Mouse (Mus musculus): ENCODE results near the gene Slc35e3. TPM values are rescaled to one million over a fixed set of nuclear protein-coding genes. Genes with fewer than 3 reads are reported as not detected.

Slc35e3 gene
- 1 to 10 TPM; 6.3 to 6.6 TPM for total RNA-seq (2021)
- long read RNA-seq, experiment 1, partial matches to known transcripts, result 0 of 4 reads
- long read RNA-seq, experiment 1, other reads (novel, unspliced or antisense), result 3 of 4 reads
- long read RNA-seq, experiment 2, partial matches to known transcripts, result 0 of 4 reads
- long read RNA-seq, experiment 2, other reads (novel, unspliced or antisense), result 3 of 4 reads

DNA sequence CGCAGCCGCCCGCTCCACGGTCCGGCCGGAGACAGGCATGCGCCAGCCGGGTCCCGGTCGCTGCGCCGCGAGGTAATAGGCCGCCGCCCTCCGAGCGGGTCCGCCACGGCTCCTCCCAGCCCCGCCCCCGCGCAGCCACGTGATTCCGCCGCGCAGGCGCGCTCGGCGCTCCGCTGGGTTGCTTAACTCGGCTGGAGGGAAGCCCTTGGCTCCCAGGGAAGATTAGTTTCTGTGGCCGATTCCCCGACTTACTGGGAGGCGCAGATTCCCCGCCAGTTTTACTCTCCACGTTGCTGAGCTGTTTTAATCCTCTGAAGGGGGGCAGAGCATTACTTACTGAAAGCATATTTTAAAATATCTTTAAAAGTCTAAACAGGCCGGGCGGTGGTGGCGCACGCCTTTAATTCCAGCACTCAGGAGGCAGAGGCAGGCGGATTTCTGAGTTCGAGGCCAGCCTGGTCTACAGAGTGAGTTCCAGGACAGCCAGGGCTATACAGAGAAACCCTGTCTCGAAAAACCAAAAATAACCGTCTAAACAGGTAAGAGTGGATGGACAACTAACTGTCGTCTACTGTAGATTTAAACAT is at the start of gene Slc35e3:
Gene Slc35e3 (minus strand): TSS at position 69 of the 587 bp plus-strand sequence.
- intact Hi-C loops (cut with DNase I), result no loop called here
- peak; percentile 99 for DNase-seq

DNA sequence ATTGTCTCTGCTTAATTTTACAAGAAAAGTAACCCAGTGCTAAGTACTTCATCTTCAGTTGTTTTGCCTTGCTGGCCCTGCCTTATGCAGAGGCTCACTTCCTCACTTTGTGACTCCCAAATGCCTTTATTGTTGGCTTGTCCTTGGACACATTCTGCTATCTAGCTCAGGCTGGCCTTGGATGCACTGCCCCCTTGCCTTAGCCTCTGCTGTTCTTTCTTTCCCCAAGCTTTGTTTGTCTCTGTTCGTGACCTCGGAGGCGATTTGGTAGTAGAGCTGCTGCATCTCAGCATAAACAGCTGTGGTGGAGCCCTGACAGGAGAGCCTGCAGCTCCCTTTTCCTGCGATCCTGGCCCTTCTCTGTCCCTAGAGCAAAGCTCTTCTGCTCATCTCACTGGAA is 49.0 kb upstream of the Slc35e3 start:
- no peak for DNase-seq
- intact Hi-C loops (cut with DNase I), result no loop called here

DNA sequence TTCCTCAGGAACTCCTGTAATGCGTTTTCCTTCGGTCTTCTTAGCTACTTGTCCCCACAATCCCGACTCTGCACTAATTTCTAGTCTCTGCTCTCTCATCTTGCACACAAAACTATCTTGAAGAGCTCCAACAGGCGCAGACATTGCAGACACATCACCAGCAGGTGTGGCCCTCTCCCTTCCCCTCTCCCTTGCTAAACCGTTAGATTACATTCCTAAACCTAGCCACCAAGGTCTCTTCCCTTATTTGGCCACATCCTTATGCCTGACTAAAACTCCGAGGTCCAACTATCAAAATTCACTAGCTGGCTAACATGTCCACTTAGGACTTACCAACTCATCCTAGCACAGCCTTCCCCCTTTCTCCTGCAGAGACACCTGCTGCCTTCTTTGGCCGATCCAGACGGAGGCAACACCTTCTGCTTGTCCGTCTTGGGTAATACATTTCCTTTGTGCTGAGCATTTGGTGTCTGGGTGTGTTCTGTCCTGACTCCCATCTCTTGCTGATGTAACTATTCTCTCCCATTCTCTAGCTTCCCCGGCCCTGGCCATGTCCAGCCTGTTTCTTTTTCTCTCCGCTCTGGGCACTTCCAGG is 47.4 kb upstream of the Slc35e3 start:
- intact Hi-C loops (cut with DNase I), result loop anchor here (2.0 to 5.0 kb wide), 4 partner anchors 51 to 317 kb away; no protein-coding TSS in a partner anchor
- DNase-seq, result no peak

DNA sequence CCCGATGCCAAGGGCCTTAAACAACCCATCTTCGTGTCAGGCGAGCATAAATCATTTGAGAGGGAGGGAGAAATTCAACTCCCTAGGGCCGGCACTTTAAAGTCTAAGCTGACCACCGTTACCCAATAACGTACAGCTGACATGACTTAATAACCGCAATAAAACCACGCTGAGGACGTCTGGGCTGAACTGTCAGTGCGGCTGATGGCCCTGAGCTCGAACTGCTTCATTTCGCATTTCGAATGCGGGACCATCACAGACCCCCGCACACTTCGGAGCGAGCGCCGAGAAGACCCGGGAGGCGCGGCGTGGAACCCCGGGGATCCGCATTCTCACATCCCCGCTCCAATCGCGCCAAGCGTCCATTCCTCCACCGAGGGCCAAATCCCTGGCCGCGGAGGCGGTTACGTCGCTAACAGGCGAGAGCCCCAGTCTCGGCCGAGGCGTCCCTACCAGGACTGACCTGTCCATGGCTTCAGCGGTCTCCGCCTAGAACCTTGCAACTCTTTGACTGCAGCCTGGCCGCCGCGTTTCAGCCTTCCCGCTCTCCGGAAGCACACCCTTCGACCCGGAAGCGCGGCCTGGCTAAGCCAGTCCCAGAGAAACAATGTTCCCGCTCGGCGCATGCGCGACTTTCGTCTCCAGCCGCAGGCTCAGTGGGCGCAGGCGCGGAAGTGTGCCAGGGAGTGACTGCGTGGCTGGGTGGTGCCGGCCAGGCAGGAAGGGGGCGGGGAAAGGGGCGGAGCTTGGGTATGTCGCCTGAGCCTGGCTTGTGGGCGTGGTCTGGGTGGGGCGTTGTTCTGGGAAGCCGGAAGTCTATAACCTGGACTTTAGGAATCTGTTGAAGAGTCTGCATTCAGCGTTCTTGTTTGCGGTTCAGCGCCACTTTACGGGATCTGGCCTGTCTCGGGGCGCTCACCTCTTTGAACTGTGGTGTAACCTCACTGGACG is 46.3 kb upstream of the Slc35e3 start, which contains the start of gene Nup107:
Gene Nup107 (minus strand): TSS at position 565 of the 951 bp plus-strand sequence.
- intact Hi-C loops (cut with DNase I), result loop anchor here (2.0 to 5.0 kb wide), 4 partner anchors 52 to 318 kb away; no protein-coding TSS in a partner anchor
- DNase-seq, result peak; percentile 100

DNA sequence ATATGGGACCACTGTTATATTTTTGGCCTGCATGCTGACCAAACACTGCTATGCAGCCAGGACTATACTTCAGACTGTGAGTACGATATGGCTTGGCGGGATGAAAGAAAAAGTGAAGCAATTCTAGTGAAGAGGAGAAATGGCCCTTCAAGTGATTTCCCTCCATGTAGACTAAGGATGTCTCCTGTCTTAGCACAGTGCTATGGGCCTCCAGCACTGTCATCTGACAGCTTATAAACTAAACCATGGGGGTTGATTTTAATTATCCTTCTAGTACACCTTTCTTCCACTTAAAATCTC is 45.0 kb upstream of the Slc35e3 start:
- intact Hi-C loops (cut with DNase I), result loop anchor here (5.0 kb wide), 2 partner anchors 216 to 271 kb away; no protein-coding TSS in a partner anchor
- no peak for DNase-seq

DNA sequence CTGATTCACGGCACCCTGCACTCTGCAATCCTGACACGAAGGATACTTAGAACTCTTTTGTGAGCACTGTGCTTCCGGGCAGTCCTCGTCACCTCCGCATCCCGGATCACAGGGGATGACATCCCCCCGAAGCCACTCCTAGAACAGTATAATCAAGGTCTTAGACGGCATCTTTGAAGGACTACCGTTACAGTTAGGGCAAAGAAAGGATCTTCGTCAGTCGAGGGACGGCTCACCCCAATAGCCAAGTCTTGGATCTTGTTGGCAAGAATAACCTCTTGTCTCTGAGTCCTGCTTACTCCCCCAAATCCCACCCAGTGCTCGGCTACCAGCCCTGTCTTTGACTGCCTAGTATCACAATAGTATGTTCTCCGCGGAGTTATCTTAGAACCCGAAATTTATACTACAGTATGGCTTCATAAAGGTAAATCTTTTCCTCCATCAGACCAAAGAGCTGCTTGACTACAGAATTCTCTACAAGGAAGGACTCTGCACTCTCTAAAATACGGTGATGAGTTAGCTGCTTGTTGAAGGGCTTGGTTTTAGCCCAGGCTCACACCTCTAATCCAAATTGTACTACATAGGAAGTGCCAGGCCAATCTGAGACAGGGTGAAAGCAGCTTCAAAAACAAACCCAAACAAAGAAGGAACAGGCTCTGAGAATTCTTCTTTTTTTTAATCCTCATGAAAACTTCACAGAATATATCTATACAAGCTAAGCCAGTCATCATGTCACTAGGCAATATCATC is 44.4 kb upstream of the Slc35e3 start:
- intact Hi-C loops (cut with DNase I), result loop anchor here (5.0 kb wide), 2 partner anchors 217 to 272 kb away; no protein-coding TSS in a partner anchor

DNA sequence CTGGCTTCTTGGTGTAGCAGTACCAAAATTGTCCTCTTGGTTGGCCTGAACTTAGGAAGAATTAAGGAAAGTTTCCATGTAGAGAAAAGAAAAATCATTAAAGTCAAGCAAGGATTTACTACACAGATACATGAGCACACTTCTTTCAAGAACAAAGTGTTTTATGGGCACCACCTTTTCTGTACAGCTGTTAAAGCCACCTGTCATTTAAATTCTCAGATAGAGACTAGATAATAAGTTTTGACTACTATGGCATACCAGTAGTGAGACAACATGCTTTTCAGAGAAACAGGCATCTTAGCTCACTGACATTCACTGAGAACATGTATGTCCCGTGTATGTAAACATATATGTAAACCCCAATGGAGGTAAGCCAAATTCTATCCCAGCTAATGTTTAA is 43.8 kb upstream of the Slc35e3 start:
- intact Hi-C loops (cut with DNase I), result loop anchor here (5.0 kb wide), 2 partner anchors 217 to 272 kb away; no protein-coding TSS in a partner anchor

More for the DNA sequence above, 44.4 kb upstream of the Slc35e3 start:
- DNase-seq, result no peak

DNA sequence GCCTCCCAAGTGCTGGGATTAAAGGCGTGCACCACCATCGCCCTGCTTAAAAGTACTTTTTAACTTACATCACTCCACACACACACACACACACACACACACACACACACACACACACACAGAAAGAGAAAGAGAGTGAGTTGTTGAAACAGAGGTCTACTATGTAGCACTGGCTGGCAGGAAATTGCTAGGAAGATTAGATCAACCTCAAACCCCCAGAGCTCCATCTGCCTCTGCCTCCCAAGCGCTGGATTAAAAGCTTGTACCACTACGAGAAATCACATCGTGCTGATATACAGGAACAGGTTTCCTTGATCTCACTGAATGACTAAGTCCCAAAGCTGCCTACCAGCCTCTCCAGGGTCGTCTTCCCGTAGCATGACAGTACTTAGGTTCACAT is 38.5 kb upstream of the Slc35e3 start:
- intact Hi-C loops (cut with DNase I), result no loop called here
- no peak for DNase-seq

More for the DNA sequence above, 43.8 kb upstream of the Slc35e3 start:
- no peak for DNase-seq

DNA sequence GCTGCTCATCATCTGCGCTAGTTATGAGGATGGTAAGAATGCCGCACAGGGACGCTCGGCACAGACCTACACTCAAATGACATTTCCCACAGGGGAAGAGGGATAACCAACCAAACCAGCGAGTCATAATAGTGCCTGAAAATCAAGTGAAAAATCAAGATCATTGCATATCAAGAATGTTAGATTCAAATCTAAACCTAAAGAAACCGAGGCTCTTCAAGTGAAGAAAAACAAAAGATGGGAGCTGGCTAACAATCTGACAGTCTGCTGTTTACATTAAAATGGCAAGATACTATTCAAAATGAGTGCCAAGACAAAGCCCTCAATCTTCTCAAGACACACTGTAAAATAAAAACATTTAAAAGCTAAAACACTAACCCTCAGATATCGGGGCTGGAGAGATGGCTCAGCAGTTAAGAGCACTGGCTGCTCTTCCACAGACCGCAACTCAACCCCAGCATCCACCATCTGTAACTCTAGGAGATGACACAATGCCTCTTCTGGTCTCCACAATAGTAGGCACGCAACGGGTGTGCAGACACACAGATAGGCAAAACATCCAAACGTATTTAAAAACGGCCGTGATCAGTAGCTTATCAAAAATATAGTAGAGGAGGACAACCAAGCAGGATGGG is 37.7 kb upstream of the Slc35e3 start:
- no peak for DNase-seq
- intact Hi-C loops (cut with DNase I), result no loop called here

DNA sequence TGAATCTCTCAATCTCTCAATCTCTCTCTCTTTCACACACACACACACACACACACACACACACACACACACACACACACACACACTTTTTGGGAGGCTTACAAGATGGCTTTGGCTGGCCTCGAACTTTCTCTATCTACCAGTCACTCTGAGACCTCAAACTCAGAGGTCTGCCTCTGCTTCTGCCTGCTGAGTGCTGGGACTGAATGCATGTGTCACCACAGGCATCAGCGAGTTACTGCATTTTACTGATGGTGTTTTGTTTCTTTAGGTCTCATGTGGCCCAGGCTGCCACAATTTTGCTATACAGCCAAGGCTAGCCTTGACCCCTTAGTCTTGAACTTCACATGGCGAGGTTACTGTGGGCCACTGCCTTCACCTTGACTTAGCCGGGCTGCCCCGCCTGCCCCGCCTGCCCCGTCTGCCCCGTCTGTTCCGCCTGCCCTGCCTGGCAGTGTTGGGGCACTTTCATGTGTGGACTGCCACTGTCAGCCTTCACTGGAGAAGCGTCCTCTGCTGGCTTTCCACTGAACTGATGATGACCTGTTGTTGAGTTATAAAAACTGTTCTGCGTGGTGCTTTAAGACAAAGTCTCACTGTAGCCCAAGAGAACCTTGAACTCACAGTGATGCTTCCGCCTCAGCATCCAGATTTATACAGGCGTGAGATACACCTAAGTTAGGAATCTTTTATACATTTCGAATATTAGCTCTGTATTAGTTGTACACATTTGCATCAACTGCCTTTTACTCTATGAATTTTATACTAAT is 36.5 kb upstream of the Slc35e3 start:
- intact Hi-C loops (cut with DNase I), result no loop called here
- DNase-seq, result no peak

DNA sequence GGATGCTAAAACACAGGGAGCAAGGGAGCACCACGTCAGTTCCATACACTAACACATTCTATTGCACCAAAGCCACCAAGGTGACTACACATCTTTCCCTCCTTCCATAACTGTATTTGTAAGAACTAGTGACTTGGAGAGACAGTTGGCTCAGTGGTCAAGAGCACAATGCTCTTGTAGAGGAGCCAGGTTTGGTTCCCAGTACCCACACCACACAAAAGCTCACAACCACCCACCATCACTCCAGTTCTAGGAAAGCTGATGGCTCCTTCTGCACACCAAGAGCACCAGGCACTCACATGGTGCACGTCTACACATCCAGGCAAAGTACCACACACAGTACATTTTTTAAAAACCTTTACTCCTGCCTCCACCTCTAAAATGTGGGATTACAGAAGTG is 35.9 kb upstream of the Slc35e3 start:
- intact Hi-C loops (cut with DNase I), result no loop called here
- no peak for DNase-seq

DNA sequence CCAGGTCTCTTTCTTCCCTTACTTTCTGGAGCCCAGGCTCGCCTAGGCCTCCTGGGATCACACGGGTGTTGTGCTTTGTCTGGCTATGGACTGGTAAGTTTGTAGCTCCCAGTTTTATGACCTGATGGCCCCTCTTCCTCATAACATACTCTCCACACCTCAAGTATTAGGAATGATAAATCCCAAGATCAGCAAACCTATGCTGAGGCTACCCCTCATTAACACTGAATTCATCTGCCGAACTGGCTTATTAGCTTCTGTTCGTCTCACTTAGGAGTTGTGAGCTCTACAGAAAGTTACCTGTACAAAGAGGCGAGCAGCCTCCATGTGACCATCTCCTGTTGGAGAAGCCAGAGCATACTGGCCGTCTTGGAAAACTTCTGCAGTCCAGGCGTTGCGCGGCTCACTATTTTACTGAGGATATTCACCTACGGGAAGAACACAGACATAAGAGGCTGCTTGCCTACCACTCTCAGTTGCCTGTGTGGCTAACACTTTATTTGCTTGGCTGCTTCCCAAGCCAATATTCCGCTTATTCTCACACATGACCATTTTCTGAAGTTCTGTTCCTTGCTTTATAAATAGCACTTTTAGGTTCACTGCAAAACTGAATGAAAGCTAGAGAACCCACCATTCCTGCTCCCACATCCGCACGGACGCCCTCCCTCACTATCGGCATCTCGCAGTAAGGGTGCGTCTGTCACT is 35.0 kb upstream of the Slc35e3 start:
- intact Hi-C loops (cut with DNase I), result no loop called here
- DNase-seq, result no peak

DNA sequence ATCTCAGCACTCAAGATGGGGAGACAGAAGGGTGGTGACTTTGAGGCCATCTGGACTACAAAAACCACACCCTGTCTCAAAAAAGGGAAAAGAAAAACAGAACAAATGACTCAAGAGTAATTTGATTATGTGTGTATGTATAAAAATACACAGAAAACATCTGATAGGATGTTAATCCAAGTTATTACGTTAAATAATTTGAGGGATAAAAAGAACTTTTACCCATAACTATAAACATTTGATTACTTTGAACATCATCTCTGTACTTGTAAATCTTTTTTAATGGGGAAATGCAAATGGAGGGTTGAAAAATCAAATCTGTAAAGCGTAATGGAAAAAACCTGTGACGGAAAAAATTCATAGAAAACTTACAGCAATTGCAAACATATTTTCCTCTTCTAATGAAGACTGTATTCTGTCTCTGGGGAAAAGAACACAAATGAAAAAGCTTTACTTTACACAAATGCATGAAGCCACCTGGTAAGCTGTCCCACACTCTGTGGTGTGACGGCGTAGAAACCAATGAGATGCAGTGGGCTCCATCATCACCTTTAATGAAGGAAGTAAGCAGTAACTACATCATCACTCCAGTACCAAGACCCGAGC is 34.2 kb upstream of the Slc35e3 start:
- intact Hi-C loops (cut with DNase I), result no loop called here
- DNase-seq, result no peak

DNA sequence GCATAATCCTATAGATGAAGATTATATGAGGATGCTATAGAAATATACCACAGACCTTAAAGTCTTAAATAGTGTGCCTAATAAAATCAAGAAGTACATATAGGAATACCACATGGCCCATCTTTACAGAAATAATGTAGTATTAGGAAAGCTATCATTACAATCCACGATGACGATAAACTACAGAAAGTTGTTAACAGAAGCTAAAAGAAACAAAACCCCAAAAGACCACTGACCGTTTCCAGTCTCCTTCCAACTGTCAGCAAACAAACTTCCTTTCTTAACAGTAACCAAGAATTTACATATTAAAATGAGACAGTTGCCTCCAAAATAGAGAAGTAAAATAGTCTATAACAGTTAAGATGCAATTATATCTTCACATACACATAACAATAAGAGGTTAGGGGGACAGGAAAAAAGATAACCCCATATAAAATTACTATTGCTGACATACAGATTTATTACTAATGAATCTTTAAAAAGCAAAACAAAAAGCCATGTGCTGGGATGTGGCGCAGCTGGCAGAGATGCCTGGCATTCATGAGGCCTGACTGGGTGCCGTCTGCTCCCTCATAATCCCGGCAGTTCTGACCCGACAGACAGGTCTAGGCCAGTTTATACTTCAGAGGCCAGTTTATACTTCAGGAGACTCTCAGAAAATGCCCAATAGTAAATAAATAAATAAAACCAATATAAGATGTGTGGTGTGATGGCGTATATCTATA is 33.6 kb upstream of the Slc35e3 start:
- DNase-seq, result no peak
- intact Hi-C loops (cut with DNase I), result loop anchor here (5.0 kb wide), 1 partner anchor 333 kb away; no protein-coding TSS in a partner anchor

DNA sequence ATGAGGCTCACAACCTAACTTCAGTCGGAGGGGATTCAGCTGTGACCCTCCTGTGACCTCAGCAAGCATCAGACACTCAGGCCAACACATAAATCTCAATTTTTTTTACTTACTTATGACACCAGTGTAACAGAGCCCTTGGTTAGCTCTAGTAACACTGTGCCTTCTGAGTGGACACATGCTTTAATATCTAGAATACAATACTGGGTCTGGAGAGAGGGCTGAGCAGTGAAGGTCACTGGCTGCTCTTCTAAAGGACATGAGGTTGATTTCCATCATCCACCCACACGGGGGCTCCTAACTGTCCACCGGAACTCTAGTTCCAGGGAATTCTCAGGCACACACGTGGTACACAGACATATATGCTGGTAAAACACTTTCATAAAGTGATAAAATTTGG is 32.8 kb upstream of the Slc35e3 start:
- intact Hi-C loops (cut with DNase I), result loop anchor here (5.0 kb wide), 1 partner anchor 333 kb away; no protein-coding TSS in a partner anchor

DNA sequence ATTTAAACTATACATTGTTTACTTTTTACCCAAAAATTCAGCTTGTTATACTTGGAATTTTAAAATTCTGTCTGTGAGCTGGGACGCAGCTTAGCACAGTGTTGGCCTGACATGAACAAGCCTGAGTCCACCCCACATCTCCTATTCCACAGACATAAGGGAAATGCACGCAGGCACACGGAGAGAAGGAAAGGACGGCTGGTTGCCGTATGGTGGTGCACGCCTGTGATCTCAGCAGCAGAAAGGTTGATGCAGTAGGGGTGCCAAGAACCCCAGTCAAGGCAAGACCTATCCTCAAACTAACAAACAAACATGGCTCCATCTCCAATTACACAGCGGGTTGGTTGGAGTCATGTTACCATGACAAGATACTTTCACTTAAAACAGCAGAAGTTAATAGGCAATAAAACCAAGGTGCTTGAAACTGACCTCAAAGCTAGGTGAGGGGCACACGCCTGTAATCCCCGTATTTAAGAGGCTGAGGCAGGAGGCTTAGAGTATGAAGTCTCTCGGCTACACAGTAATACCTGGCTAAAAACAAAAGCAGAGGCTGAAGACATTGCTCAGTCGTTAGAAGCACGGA is 32.3 kb upstream of the Slc35e3 start:
- DNase-seq, result no peak
- intact Hi-C loops (cut with DNase I), result loop anchor here (5.0 kb wide), 1 partner anchor 334 kb away; no protein-coding TSS in a partner anchor

More for the DNA sequence above, 32.8 kb upstream of the Slc35e3 start:
- no peak for DNase-seq
